Mouse (Mus musculus) hindbrain, embryonic 14.5 days (tissue): Measurements from ENCODE around the gene Meltf. TPM values are rescaled to one million over a fixed set of nuclear protein-coding genes. Genes with fewer than 3 reads are reported as not detected.

Experiments
- ATAC-seq: fragments of 200-750 bp; cut with Nextera tagmentation; 2 replicates; pipeline ENCODE4 v1.8.0; 2017; ENCODE audit warnings: moderate number of reproducible peaks, mild to moderate bottlenecking, moderate TSS enrichment, moderate library complexity; ENCODE audit not compliant: low FRiP score
- DNase-seq: peaks from one replicate; pipeline ENCODE4 v3.0.0-alpha.2; 2015; ENCODE audit warnings: low spot score
- H3K27ac ChIP-seq: fragments of 300-500 bp; sonication (generic); 2 replicates; pipeline ENCODE4 v1.5.1; 2014; ENCODE audit warnings: mild to moderate bottlenecking, moderate library complexity
- H3K27me3 ChIP-seq: fragments of 300-500 bp; sonication (generic); 2 replicates; pipeline ENCODE4 v1.6.1; 2014; ENCODE audit warnings: mild to moderate bottlenecking, low read length, mixed read lengths; ENCODE audit not compliant: control insufficient read depth, insufficient read depth
- H3K36me3 ChIP-seq: fragments of 300-500 bp; sonication (generic); replicated peaks from 2 replicates; pipeline ENCODE4 v1.6.1; 2014; ENCODE audit not compliant: control insufficient read depth, insufficient read depth
- H3K4me1 ChIP-seq: fragments of 300-500 bp; sonication (generic); replicated peaks from 2 replicates; pipeline ENCODE4 v1.6.1; 2014; ENCODE audit warnings: antibody characterized with exemption, low read length, mixed read lengths; ENCODE audit not compliant: control insufficient read depth, insufficient read depth
- H3K4me2 ChIP-seq: fragments of 300-500 bp; sonication (generic); replicated peaks from 2 replicates; pipeline ENCODE4 v1.6.1; 2014; ENCODE audit warnings: mild to moderate bottlenecking, moderate library complexity
- H3K4me3 ChIP-seq: fragments of 300-500 bp; sonication (generic); replicated peaks from 2 replicates; pipeline ENCODE4 v1.5.1; 2014; ENCODE audit warnings: mild to moderate bottlenecking, low read length
- H3K9ac ChIP-seq: fragments of 300-500 bp; sonication (generic); 2 replicates; pipeline ENCODE4 v1.6.1; 2014
- H3K9me3 ChIP-seq: fragments of 300-500 bp; sonication (generic); 2 replicates; pipeline ENCODE4 v1.6.1; 2016; ENCODE audit warnings: low read length; ENCODE audit not compliant: control insufficient read depth
- WGBS: fragments of 180-500 bp; shearing (Covaris S2); extraction: QIAGEN DNeasy Blood & Tissue Kit; methylation state at CpG from one replicate; pipeline ENCODE4 v1.1.7; 2014; 5-methylcytosine and 5-hydroxymethylcytosine counted together
- polyA plus RNA-seq: library from polyadenylated mRNA; unstranded; fragments of >200 nt; fragmentation: Nextera tagmentation; extraction: Ambion mirVana; gene quantifications from 2 replicates; pipeline ENCODE4 v1.2.1, GENCODE M21; 2014

Gene Meltf
- polyA plus RNA-seq, 1 experiment from 2014 or later: 0.17 TPM

- H3K4me3 ChIP-seq: no peak overlapping the region
- 83% methylated on average over 5 of the region's 5 CpGs for WGBS
- H3K9ac ChIP-seq: no peak overlapping the region
- H3K27me3 ChIP-seq: no peaks in the 10 kb centered on the region
- ATAC-seq (no peak), DNase-seq (no peak)
- no peaks in the 10 kb centered on the region for H3K36me3 ChIP-seq
- H3K27ac ChIP-seq: no peak overlapping the region
- H3K4me2 ChIP-seq: no peak overlapping the region
- H3K9me3 ChIP-seq: no peaks in the 10 kb centered on the region
- no peaks in the 10 kb centered on the region for H3K4me1 ChIP-seq
These were observed 48.8 kb downstream of the Meltf start for GRCm38 (mm10) chr16:31927412-31927811.

DNA sequence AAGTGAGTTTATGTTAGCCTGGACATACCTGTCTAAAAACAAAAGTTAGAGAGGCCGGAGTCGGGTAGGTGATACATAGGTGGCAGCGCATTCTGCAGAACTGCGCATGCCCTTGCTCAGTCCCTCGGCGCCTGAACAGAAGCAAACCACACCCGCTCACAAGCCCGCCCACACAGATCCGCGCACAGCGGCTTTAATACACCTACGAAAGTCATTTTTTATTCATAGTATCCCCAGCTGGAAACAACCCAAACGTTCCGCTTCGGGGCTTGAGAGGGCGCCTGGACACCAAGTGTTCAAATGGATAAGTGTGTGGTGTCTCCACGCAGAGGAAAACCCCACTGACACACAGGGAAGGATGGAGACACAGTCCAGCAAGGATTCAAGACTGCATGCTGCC lies 52.7 kb downstream of the Meltf start:
- WGBS: 50% methylated on average over 17 of the region's 17 CpGs
- no peaks in the 10 kb centered on the region for H3K9me3 ChIP-seq
- 0 out of 2 replicates have a peak overlapping the region, but pooled peaks have one; percentile 8 for H3K4me2 ChIP-seq
- DNase-seq (no peak), ATAC-seq (no peak)
- no peak overlapping the region for H3K4me3 ChIP-seq
- H3K27ac ChIP-seq: no peak overlapping the region
- H3K27me3 ChIP-seq: no peaks in the 10 kb centered on the region
- H3K4me1 ChIP-seq: peaks cover 24% of the 10 kb centered on the region
- no peaks in the 10 kb centered on the region for H3K36me3 ChIP-seq
- peak overlapping the region; percentile 17; the same call in 1 of the 2 replicates for H3K9ac ChIP-seq

- peaks cover 24% of the 10 kb centered on the region for H3K4me1 ChIP-seq
- ATAC-seq: no peak
- H3K9me3 ChIP-seq: no peaks in the 10 kb centered on the region
- H3K4me2 ChIP-seq: peak overlapping the region; percentile 81; the same call in 1 of the 2 replicates
- DNase-seq: no peak
- no peak overlapping the region for H3K4me3 ChIP-seq
- WGBS: 26% methylated on average over 5 of the region's 5 CpGs
- H3K27ac ChIP-seq: peak overlapping the region; percentile 96
- H3K9ac ChIP-seq: peak overlapping the region; percentile 2; the same call in 1 of the 2 replicates
- no peaks in the 10 kb centered on the region for H3K27me3 ChIP-seq
- no peaks in the 10 kb centered on the region for H3K36me3 ChIP-seq
These were observed 53.6 kb downstream of the Meltf start for GRCm38 (mm10) chr16:31932255-31932654.

GRCm38 (mm10) chr16:31932840-31933697 lies 54.5 kb downstream of the Meltf start:
- peak; percentile 97 for ATAC-seq
- Histone ChIP-seq H3K4me1 (peaks cover 24% of the 10 kb centered on the region), H3K4me2 (peak overlapping the region; percentile 81), H3K9ac (peak overlapping the region; percentile 66), H3K27ac (peak overlapping the region; percentile 96), H3K9me3 (no peaks in the 10 kb centered on the region), H3K36me3 (no peaks in the 10 kb centered on the region), H3K4me3 (peak overlapping the region; percentile 34), H3K27me3 (no peaks in the 10 kb centered on the region)
- peak; percentile 93 for DNase-seq
- 1% methylated on average over 50 of the region's 50 CpGs for WGBS

GRCm38 (mm10) chr16:31933751-31934549 lies 55.3 kb downstream of the Meltf start, which contains the start of gene Pigz:
Gene Pigz, plus strand, starts transcription at chr16:31933851.
- Histone ChIP-seq H3K9ac (peak within 1 kb of the TSS; percentile 66), H3K27ac (peak within 1 kb of the TSS; percentile 96), H3K4me3 (peak within 1 kb of the TSS; percentile 34), H3K4me1 (peaks cover 24% of the 10 kb centered on the region), H3K27me3 (no peaks in the 10 kb centered on the region), H3K4me2 (peak within 1 kb of the TSS; percentile 81), H3K36me3 (no peaks in the 10 kb centered on the region), H3K9me3 (no peaks in the 10 kb centered on the region)
- DNase-seq: peak; percentile 64
- 3% methylated on average over 42 of the region's 42 CpGs for WGBS
- peak; percentile 19; the same call in 1 of the 2 replicates for ATAC-seq

- DNase-seq (no peak), ATAC-seq (no peak)
- Histone ChIP-seq H3K27me3 (no peaks in the 10 kb centered on the region), H3K9ac (peak overlapping the region; percentile 66), H3K27ac (peak overlapping the region; percentile 96; the same call in 1 of the 2 replicates), H3K4me1 (peaks cover 24% of the 10 kb centered on the region), H3K4me3 (peak overlapping the region; percentile 34), H3K9me3 (no peaks in the 10 kb centered on the region), H3K36me3 (no peaks in the 10 kb centered on the region), H3K4me2 (peak overlapping the region; percentile 81)
- 8% methylated on average over 13 of the region's 13 CpGs for WGBS
These were observed 56.0 kb downstream of the Meltf start for GRCm38 (mm10) chr16:31934550-31935010.

DNA sequence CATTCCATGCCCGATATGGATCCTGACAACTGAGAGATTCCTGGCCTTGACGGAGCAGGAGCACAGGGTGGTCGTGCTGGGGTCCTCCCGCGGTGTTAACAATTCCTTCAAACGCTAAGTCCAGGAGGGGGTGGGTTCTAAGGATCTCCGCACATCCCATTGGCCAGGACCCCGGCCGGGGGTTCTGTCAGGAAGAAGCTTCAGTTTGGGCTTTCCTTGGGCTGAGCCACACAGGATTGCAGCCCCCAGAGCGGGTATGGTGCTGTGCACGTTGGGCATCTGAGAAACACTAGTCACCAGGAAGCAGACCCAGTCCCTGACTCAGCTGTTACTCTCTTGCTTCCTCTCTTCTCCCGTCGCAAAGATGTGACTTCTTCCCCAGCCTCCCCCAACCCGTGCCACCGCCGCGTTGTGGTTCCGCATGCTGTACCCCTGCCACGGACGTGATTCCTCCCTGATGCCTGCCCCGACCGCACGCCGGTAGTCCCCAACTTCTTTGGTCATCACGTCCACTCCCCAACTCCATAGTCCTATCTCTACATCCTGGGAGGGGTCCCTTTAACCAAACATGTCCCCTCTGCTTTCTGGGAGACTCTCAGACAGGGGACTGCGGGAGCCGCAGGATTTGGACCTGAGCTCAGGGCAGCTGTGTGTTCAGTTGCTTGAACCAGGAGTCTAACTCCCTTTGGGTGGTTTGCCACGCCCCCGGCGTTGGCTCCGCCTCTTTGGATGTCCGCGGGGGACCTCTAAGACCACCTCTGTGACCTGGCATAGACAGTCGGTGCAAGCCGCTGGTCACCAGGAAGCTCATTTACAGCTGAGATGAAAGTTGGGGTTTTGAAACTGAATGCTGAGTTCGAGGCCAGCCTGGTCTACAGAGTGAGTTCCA lies 56.7 kb downstream of the Meltf start:
- Histone ChIP-seq H3K4me2 (peak overlapping the region; percentile 81), H3K9ac (peak overlapping the region; percentile 66), H3K4me1 (peaks cover 24% of the 10 kb centered on the region), H3K27ac (no peak overlapping the region), H3K27me3 (no peaks in the 10 kb centered on the region), H3K36me3 (no peaks in the 10 kb centered on the region), H3K9me3 (no peaks in the 10 kb centered on the region), H3K4me3 (peak overlapping the region; percentile 34)
- ATAC-seq (no peak), DNase-seq (peak; percentile 40)
- 4% methylated on average over 36 of the region's 36 CpGs for WGBS

GRCm38 (mm10) chr16:31936568-31936967 lies 58.0 kb downstream of the Meltf start:
- no peaks in the 10 kb centered on the region for H3K27me3 ChIP-seq
- DNase-seq (no peak), ATAC-seq (no peak)
- H3K27ac ChIP-seq: no peak overlapping the region
- WGBS: 79% methylated on average over 4 of the region's 4 CpGs
- H3K4me3 ChIP-seq: no peak overlapping the region
- no peak overlapping the region for H3K9ac ChIP-seq
- no peaks in the 10 kb centered on the region for H3K9me3 ChIP-seq
- H3K4me2 ChIP-seq: no peak overlapping the region
- no peaks in the 10 kb centered on the region for H3K36me3 ChIP-seq
- peaks cover 24% of the 10 kb centered on the region for H3K4me1 ChIP-seq
